Mouse (Mus musculus): Measurements from ENCODE around the gene Emilin2. TPM values are rescaled to one million over a fixed set of nuclear protein-coding genes. Genes with fewer than 3 reads are reported as not detected.

The Emilin2 gene
- polyA plus RNA-seq, 1 experiment from 2014 or later: 1.4 TPM

GRCm38 (mm10) chr17:71307251-71307790, 4.5 kb downstream of the Emilin2 start:
- Histone ChIP-seq H3K27me3 (ENCODE audit: control insufficient read depth, insufficient read depth, low read length) (0 out of 2 replicates have a peak, but pooled peaks cover 3% of the 10 kb centered on the region), H3K27ac (replicated peaks) (no peak overlapping the region), H3K9ac (ENCODE audit: low read length) (no peak overlapping the region), H3K36me3 (ENCODE audit: control insufficient read depth, insufficient read depth, low read length) (no peaks in the 10 kb centered on the region), H3K9me3 (ENCODE audit: control insufficient read depth, low read length) (no peaks in the 10 kb centered on the region), H3K4me2 (replicated peaks; ENCODE audit: low read depth) (no peak overlapping the region), H3K4me3 (ENCODE audit: low read depth, low read length) (no peak overlapping the region), H3K4me1 (replicated peaks; ENCODE audit: control insufficient read depth, insufficient read depth) (no peaks in the 10 kb centered on the region)
- no peak for TF ChIP-seq EP300 (optimal IDR thresholded peaks at IDR 0.05)
- no peak for TF ChIP-seq CTCF (IDR thresholded peaks at IDR 0.05; ENCODE audit: low read depth)
- DNase-seq (ENCODE audit: low spot score): no peak
- no peak for ATAC-seq (ENCODE audit: low FRiP score, low TSS enrichment)
- WGBS: 91% methylated on average over 10 of the region's 10 CpGs

DNA sequence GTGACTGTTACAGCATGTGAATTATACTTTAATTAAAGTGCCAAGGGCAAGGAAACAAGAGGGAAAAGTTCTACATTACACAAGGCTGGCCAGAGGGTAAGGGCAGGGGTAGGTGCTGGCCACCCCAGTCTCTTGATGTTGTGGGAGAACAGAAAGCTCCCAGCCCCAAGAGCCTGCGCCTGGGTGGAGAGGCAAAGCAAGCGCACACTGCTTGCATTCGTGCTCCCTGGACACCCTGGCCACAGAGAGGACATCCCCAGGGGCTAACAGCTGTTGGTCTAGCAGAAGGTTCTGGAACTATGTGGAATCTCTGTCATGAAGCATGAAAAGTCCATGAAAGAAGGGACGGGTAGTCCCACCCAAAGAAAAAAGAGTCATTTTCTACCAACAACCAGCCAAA, 5.1 kb downstream of the Emilin2 start:
- TF ChIP-seq EP300 (optimal IDR thresholded peaks at IDR 0.05) (no peak), CTCF (IDR thresholded peaks at IDR 0.05; ENCODE audit: low read depth) (no peak)
- DNase-seq (ENCODE audit: low spot score) (peak; percentile 10), ATAC-seq (ENCODE audit: low FRiP score, low TSS enrichment) (no peak)
- Histone ChIP-seq H3K27ac (replicated peaks) (no peak overlapping the region), H3K4me2 (replicated peaks; ENCODE audit: low read depth) (no peak overlapping the region), H3K9me3 (ENCODE audit: control insufficient read depth, low read length) (no peaks in the 10 kb centered on the region), H3K27me3 (ENCODE audit: control insufficient read depth, insufficient read depth, low read length) (0 out of 2 replicates have a peak, but pooled peaks cover 3% of the 10 kb centered on the region), H3K4me1 (replicated peaks; ENCODE audit: control insufficient read depth, insufficient read depth) (no peaks in the 10 kb centered on the region), H3K9ac (ENCODE audit: low read length) (no peak overlapping the region), H3K36me3 (ENCODE audit: control insufficient read depth, insufficient read depth, low read length) (no peaks in the 10 kb centered on the region), H3K4me3 (ENCODE audit: low read depth, low read length) (no peak overlapping the region)
- WGBS: 89% methylated on average over 4 of the region's 4 CpGs

DNA sequence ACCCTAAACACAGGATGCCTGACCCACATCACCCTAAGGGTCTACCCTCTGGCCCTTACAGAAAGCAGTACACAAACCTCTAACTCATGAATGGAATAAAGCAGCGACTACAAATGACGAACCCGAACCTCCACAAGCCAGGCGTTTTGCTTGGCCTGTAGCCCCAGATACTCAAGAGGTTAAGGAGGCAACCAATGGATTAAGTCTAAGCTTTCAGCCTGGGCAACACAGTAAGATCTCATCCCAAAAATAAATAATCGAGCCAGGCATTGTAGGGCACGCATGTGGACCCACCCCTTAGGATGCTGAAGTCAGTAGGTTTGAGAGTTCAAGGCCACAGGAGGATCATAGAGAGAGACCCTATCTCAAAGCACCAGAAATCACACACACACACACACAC, 5.7 kb downstream of the Emilin2 start:
- 0 out of 2 replicates have a peak, but pooled peaks cover 3% of the 10 kb centered on the region for H3K27me3 ChIP-seq (ENCODE audit: control insufficient read depth, insufficient read depth, low read length)
- H3K4me1 ChIP-seq (replicated peaks; ENCODE audit: control insufficient read depth, insufficient read depth): no peaks in the 10 kb centered on the region
- WGBS: 89% methylated on average over 6 of the region's 6 CpGs
- TF ChIP-seq EP300 (optimal IDR thresholded peaks at IDR 0.05): no peak
- no peak for TF ChIP-seq CTCF (IDR thresholded peaks at IDR 0.05; ENCODE audit: low read depth)
- H3K4me3 ChIP-seq (ENCODE audit: low read depth, low read length): no peak overlapping the region
- no peak overlapping the region for H3K4me2 ChIP-seq (replicated peaks; ENCODE audit: low read depth)
- no peaks in the 10 kb centered on the region for H3K36me3 ChIP-seq (ENCODE audit: control insufficient read depth, insufficient read depth, low read length)
- H3K27ac ChIP-seq (replicated peaks): no peak overlapping the region
- H3K9me3 ChIP-seq (ENCODE audit: control insufficient read depth, low read length): no peaks in the 10 kb centered on the region
- DNase-seq (ENCODE audit: low spot score) (no peak), ATAC-seq (ENCODE audit: low FRiP score, low TSS enrichment) (no peak)
- H3K9ac ChIP-seq (ENCODE audit: low read length): no peak overlapping the region

DNA sequence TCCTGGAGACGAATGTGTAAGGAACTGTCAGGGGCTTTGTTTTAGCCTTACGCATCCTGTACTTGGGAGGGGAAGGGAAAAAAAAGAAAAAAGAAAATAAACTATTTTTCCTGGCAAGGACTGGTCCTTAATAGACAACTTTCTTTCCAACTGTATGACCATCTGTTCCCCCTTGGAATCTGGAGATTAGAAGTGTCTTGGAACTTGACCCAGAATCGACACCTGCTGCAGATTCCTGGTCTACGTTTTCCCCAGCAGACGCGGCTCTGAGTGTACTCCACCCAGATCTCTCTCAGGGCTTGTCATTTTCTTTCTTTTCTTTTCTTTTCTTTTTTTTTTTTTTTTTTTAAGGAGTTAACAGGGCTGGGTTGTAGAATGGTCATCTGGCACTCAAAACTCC, 8.3 kb downstream of the Emilin2 start:
- H3K27ac ChIP-seq (replicated peaks): no peak overlapping the region
- TF ChIP-seq CTCF (IDR thresholded peaks at IDR 0.05; ENCODE audit: low read depth) (no peak), EP300 (optimal IDR thresholded peaks at IDR 0.05) (no peak)
- H3K27me3 ChIP-seq (ENCODE audit: control insufficient read depth, insufficient read depth, low read length): no peaks in the 10 kb centered on the region
- no peak overlapping the region for H3K4me2 ChIP-seq (replicated peaks; ENCODE audit: low read depth)
- ATAC-seq (ENCODE audit: low FRiP score, low TSS enrichment): no peak
- no peak overlapping the region for H3K4me3 ChIP-seq (ENCODE audit: low read depth, low read length)
- no peak for DNase-seq (ENCODE audit: low spot score)
- no peaks in the 10 kb centered on the region for H3K4me1 ChIP-seq (replicated peaks; ENCODE audit: control insufficient read depth, insufficient read depth)
- WGBS: 40% methylated on average over 6 of the region's 6 CpGs
- no peaks in the 10 kb centered on the region for H3K36me3 ChIP-seq (ENCODE audit: control insufficient read depth, insufficient read depth, low read length)
- no peaks in the 10 kb centered on the region for H3K9me3 ChIP-seq (ENCODE audit: control insufficient read depth, low read length)
- no peak overlapping the region for H3K9ac ChIP-seq (ENCODE audit: low read length)

DNA sequence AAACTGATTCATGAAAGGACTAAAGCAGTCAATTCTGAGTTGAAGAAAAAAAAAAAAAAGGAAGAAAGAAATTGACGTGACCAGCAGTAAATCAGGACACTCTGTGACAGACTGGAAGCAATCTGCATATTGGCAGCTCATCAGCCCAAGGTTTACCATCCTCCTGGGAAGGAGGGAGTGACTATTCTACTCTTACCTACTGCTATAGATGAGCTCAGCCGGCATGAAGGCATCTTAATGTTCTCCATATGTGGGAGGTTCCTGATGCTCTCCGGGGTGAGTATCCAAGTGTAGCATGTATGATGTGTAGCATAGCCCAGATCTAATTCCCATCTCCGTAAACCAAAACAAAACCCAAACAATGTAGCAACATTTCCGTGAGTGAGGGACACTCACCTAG, 10.4 kb downstream of the Emilin2 start:
- Histone ChIP-seq H3K4me3 (ENCODE audit: low read depth, low read length) (no peak overlapping the region), H3K36me3 (ENCODE audit: control insufficient read depth, insufficient read depth, low read length) (no peaks in the 10 kb centered on the region), H3K4me2 (replicated peaks; ENCODE audit: low read depth) (no peak overlapping the region), H3K9ac (ENCODE audit: low read length) (no peak overlapping the region), H3K27ac (replicated peaks) (no peak overlapping the region), H3K27me3 (ENCODE audit: control insufficient read depth, insufficient read depth, low read length) (no peaks in the 10 kb centered on the region), H3K4me1 (replicated peaks; ENCODE audit: control insufficient read depth, insufficient read depth) (no peaks in the 10 kb centered on the region), H3K9me3 (ENCODE audit: control insufficient read depth, low read length) (no peaks in the 10 kb centered on the region)
- 76% methylated on average over 5 of the region's 5 CpGs for WGBS
- DNase-seq (ENCODE audit: low spot score): no peak
- ATAC-seq (ENCODE audit: low FRiP score, low TSS enrichment): no peak
- no peak for TF ChIP-seq CTCF (IDR thresholded peaks at IDR 0.05; ENCODE audit: low read depth)
- TF ChIP-seq EP300 (optimal IDR thresholded peaks at IDR 0.05): no peak

DNA sequence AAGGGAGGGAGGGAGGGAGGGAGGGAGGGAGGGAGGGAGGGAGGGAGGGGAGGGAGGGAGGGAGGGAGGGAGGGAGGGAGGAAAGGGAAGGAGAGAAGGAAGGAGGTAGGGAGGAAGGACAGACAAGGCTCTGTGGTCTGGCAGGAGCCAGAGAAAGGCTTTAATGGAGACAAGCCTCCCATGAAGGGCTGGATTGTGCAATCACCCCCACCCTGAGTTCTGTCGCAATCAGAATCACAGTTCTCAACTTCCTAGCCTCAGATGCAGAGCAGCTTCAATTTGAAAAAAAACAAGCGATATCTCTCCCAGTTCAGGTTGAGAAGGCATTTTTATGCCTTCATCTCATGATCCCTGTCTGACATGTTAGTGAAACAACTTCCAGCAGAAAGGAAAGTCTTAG, 11.4 kb downstream of the Emilin2 start:
- no peak for DNase-seq (ENCODE audit: low spot score)
- no peak for ATAC-seq (ENCODE audit: low FRiP score, low TSS enrichment)
- Histone ChIP-seq H3K4me3 (ENCODE audit: low read depth, low read length) (no peak overlapping the region), H3K4me2 (replicated peaks; ENCODE audit: low read depth) (no peak overlapping the region), H3K4me1 (replicated peaks; ENCODE audit: control insufficient read depth, insufficient read depth) (no peaks in the 10 kb centered on the region), H3K9ac (ENCODE audit: low read length) (no peak overlapping the region), H3K36me3 (ENCODE audit: control insufficient read depth, insufficient read depth, low read length) (no peaks in the 10 kb centered on the region), H3K27me3 (ENCODE audit: control insufficient read depth, insufficient read depth, low read length) (no peaks in the 10 kb centered on the region), H3K9me3 (ENCODE audit: control insufficient read depth, low read length) (no peaks in the 10 kb centered on the region), H3K27ac (replicated peaks) (no peak overlapping the region)
- TF ChIP-seq EP300 (optimal IDR thresholded peaks at IDR 0.05) (no peak), CTCF (IDR thresholded peaks at IDR 0.05; ENCODE audit: low read depth) (no peak)
- WGBS: 67% methylated on average over 2 of the region's 2 CpGs
